Mouse (Mus musculus): ENCODE measurements around the gene Lyl1. TPM values are rescaled to one million over a fixed set of nuclear protein-coding genes. Genes with fewer than 3 reads are reported as not detected.

Gene Lyl1
- polyA plus RNA-seq, 1 experiment from 2014 or later: 7.9 TPM

- peak overlapping the region; percentile 63; the same call in 1 of the 2 replicates for H3K27ac ChIP-seq (ENCODE audit: low read length)
- peak overlapping the region; percentile 61; the same call in 1 of the 2 replicates for H3K9ac ChIP-seq (replicated peaks; ENCODE audit: low read length)
- peaks cover 55% of the 10 kb centered on the region for H3K27me3 ChIP-seq (ENCODE audit: insufficient read depth, low read length)
- WGBS: 11% methylated on average over 15 of the region's 15 CpGs
- ATAC-seq (ENCODE audit: low FRiP score, low TSS enrichment): no peak
- no peaks in the 10 kb centered on the region for H3K9me3 ChIP-seq (ENCODE audit: low read length)
- no peaks in the 10 kb centered on the region for H3K36me3 ChIP-seq (ENCODE audit: insufficient read depth, low read length)
- H3K4me2 ChIP-seq (replicated peaks; ENCODE audit: low read depth, low read length): peak overlapping the region; percentile 49
- peak overlapping the region; percentile 29 for H3K4me3 ChIP-seq (ENCODE audit: low read length)
- peaks cover 68% of the 10 kb centered on the region for H3K4me1 ChIP-seq (ENCODE audit: insufficient read depth, low read length)
Observed at GRCm38 (mm10) chr8:84708071-84708541, 6.8 kb downstream of the Lyl1 start.

GRCm38 (mm10) chr8:84708774-84709475 lies 7.7 kb downstream of the Lyl1 start:
- H3K9me3 ChIP-seq (ENCODE audit: low read length): no peaks in the 10 kb centered on the region
- no peaks in the 10 kb centered on the region for H3K36me3 ChIP-seq (ENCODE audit: insufficient read depth, low read length)
- no peak overlapping the region for H3K4me3 ChIP-seq (ENCODE audit: low read length)
- no peak overlapping the region for H3K27ac ChIP-seq (ENCODE audit: low read length)
- ATAC-seq (ENCODE audit: low FRiP score, low TSS enrichment): peak; percentile 49
- no peak overlapping the region for H3K9ac ChIP-seq (replicated peaks; ENCODE audit: low read length)
- H3K4me1 ChIP-seq (ENCODE audit: insufficient read depth, low read length): peaks cover 74% of the 10 kb centered on the region
- WGBS: 17% methylated on average over 12 of the region's 12 CpGs
- peaks cover 47% of the 10 kb centered on the region for H3K27me3 ChIP-seq (ENCODE audit: insufficient read depth, low read length)
- H3K4me2 ChIP-seq (replicated peaks; ENCODE audit: low read depth, low read length): no peak overlapping the region

GRCm38 (mm10) chr8:84709931-84710330 lies 8.7 kb downstream of the Lyl1 start:
- Histone ChIP-seq H3K4me3 (ENCODE audit: low read length) (no peak overlapping the region), H3K27ac (ENCODE audit: low read length) (no peak overlapping the region), H3K27me3 (ENCODE audit: insufficient read depth, low read length) (peaks cover 47% of the 10 kb centered on the region), H3K9me3 (ENCODE audit: low read length) (no peaks in the 10 kb centered on the region), H3K36me3 (ENCODE audit: insufficient read depth, low read length) (no peaks in the 10 kb centered on the region), H3K9ac (replicated peaks; ENCODE audit: low read length) (no peak overlapping the region), H3K4me1 (ENCODE audit: insufficient read depth, low read length) (peaks cover 70% of the 10 kb centered on the region), H3K4me2 (replicated peaks; ENCODE audit: low read depth, low read length) (no peak overlapping the region)
- no peak for ATAC-seq (ENCODE audit: low FRiP score, low TSS enrichment)
- WGBS: 100% methylated on average over 1 of the region's 1 CpGs

- H3K4me3 ChIP-seq (ENCODE audit: low read length): no peak overlapping the region
- peak overlapping the region; percentile 75; the same call in 1 of the 2 replicates for H3K27ac ChIP-seq (ENCODE audit: low read length)
- no peaks in the 10 kb centered on the region for H3K9me3 ChIP-seq (ENCODE audit: low read length)
- no peaks in the 10 kb centered on the region for H3K36me3 ChIP-seq (ENCODE audit: insufficient read depth, low read length)
- WGBS: 50% methylated on average over 3 of the region's 3 CpGs
- H3K9ac ChIP-seq (replicated peaks; ENCODE audit: low read length): 0 out of 2 replicates have a peak overlapping the region, but pooled peaks have one; percentile 4
- peaks cover 46% of the 10 kb centered on the region for H3K27me3 ChIP-seq (ENCODE audit: insufficient read depth, low read length)
- no peak for ATAC-seq (ENCODE audit: low FRiP score, low TSS enrichment)
- H3K4me2 ChIP-seq (replicated peaks; ENCODE audit: low read depth, low read length): no peak overlapping the region
- H3K4me1 ChIP-seq (ENCODE audit: insufficient read depth, low read length): peaks cover 69% of the 10 kb centered on the region
Observed at GRCm38 (mm10) chr8:84711312-84711711, 10.1 kb downstream of the Lyl1 start.

GRCm38 (mm10) chr8:84711933-84712758 lies 10.9 kb downstream of the Lyl1 start:
- H3K9me3 ChIP-seq (ENCODE audit: low read length): no peaks in the 10 kb centered on the region
- peaks cover 61% of the 10 kb centered on the region for H3K4me1 ChIP-seq (ENCODE audit: insufficient read depth, low read length)
- H3K27ac ChIP-seq (ENCODE audit: low read length): peak overlapping the region; percentile 75
- 10% methylated on average over 10 of the region's 11 CpGs for WGBS
- ATAC-seq (ENCODE audit: low FRiP score, low TSS enrichment): peak; percentile 75
- H3K9ac ChIP-seq (replicated peaks; ENCODE audit: low read length): peak overlapping the region; percentile 4; the same call in 1 of the 2 replicates
- peaks cover 45% of the 10 kb centered on the region for H3K27me3 ChIP-seq (ENCODE audit: insufficient read depth, low read length)
- H3K4me2 ChIP-seq (replicated peaks; ENCODE audit: low read depth, low read length): peak overlapping the region; percentile 29
- H3K36me3 ChIP-seq (ENCODE audit: insufficient read depth, low read length): 0 out of 2 replicates have a peak, but pooled peaks cover 4% of the 10 kb centered on the region
- H3K4me3 ChIP-seq (ENCODE audit: low read length): no peak overlapping the region

- Histone ChIP-seq H3K9me3 (ENCODE audit: low read length) (no peaks in the 10 kb centered on the region), H3K4me2 (replicated peaks; ENCODE audit: low read depth, low read length) (no peak overlapping the region), H3K4me3 (ENCODE audit: low read length) (no peak overlapping the region), H3K36me3 (ENCODE audit: insufficient read depth, low read length) (0 out of 2 replicates have a peak, but pooled peaks cover 4% of the 10 kb centered on the region), H3K27me3 (ENCODE audit: insufficient read depth, low read length) (peaks cover 44% of the 10 kb centered on the region), H3K9ac (replicated peaks; ENCODE audit: low read length) (peak overlapping the region; percentile 49; the same call in 1 of the 2 replicates), H3K4me1 (ENCODE audit: insufficient read depth, low read length) (peaks cover 55% of the 10 kb centered on the region), H3K27ac (ENCODE audit: low read length) (peak overlapping the region; percentile 75)
- 7% methylated on average over 3 of the region's 3 CpGs for WGBS
- no peak for ATAC-seq (ENCODE audit: low FRiP score, low TSS enrichment)
Observed at GRCm38 (mm10) chr8:84712759-84713120, 11.5 kb downstream of the Lyl1 start.

- Histone ChIP-seq H3K36me3 (ENCODE audit: insufficient read depth, low read length) (0 out of 2 replicates have a peak, but pooled peaks cover 4% of the 10 kb centered on the region), H3K4me2 (replicated peaks; ENCODE audit: low read depth, low read length) (no peak overlapping the region), H3K9me3 (ENCODE audit: low read length) (no peaks in the 10 kb centered on the region), H3K27me3 (ENCODE audit: insufficient read depth, low read length) (peaks cover 38% of the 10 kb centered on the region), H3K9ac (replicated peaks; ENCODE audit: low read length) (peak overlapping the region; percentile 49), H3K4me3 (ENCODE audit: low read length) (no peak overlapping the region), H3K27ac (ENCODE audit: low read length) (peak overlapping the region; percentile 69), H3K4me1 (ENCODE audit: insufficient read depth, low read length) (peaks cover 49% of the 10 kb centered on the region)
- ATAC-seq (ENCODE audit: low FRiP score, low TSS enrichment): no peak
- 48% methylated on average over 4 of the region's 4 CpGs for WGBS
Observed at GRCm38 (mm10) chr8:84713381-84713780, 12.1 kb downstream of the Lyl1 start.

GRCm38 (mm10) chr8:84714161-84714560 lies 12.9 kb downstream of the Lyl1 start:
- Histone ChIP-seq H3K9me3 (ENCODE audit: low read length) (no peaks in the 10 kb centered on the region), H3K27ac (ENCODE audit: low read length) (peak overlapping the region; percentile 69), H3K27me3 (ENCODE audit: insufficient read depth, low read length) (peaks cover 30% of the 10 kb centered on the region), H3K36me3 (ENCODE audit: insufficient read depth, low read length) (0 out of 2 replicates have a peak, but pooled peaks cover 4% of the 10 kb centered on the region), H3K4me1 (ENCODE audit: insufficient read depth, low read length) (peaks cover 43% of the 10 kb centered on the region), H3K4me3 (ENCODE audit: low read length) (no peak overlapping the region), H3K4me2 (replicated peaks; ENCODE audit: low read depth, low read length) (no peak overlapping the region), H3K9ac (replicated peaks; ENCODE audit: low read length) (no peak overlapping the region)
- 79% methylated on average over 4 of the region's 4 CpGs for WGBS
- no peak for ATAC-seq (ENCODE audit: low FRiP score, low TSS enrichment)

GRCm38 (mm10) chr8:84715893-84716468 lies 14.7 kb downstream of the Lyl1 start:
- peaks cover 33% of the 10 kb centered on the region for H3K27me3 ChIP-seq (ENCODE audit: insufficient read depth, low read length)
- H3K4me2 ChIP-seq (replicated peaks; ENCODE audit: low read depth, low read length): peak overlapping the region; percentile 25
- 13% methylated on average over 27 of the region's 27 CpGs for WGBS
- H3K27ac ChIP-seq (ENCODE audit: low read length): no peak overlapping the region
- H3K9me3 ChIP-seq (ENCODE audit: low read length): no peaks in the 10 kb centered on the region
- H3K9ac ChIP-seq (replicated peaks; ENCODE audit: low read length): no peak overlapping the region; the same call in 1 of the 2 replicates
- peaks cover 39% of the 10 kb centered on the region for H3K4me1 ChIP-seq (ENCODE audit: insufficient read depth, low read length)
- H3K36me3 ChIP-seq (ENCODE audit: insufficient read depth, low read length): 0 out of 2 replicates have a peak, but pooled peaks cover 4% of the 10 kb centered on the region
- peak overlapping the region; percentile 4; the same call in 1 of the 2 replicates for H3K4me3 ChIP-seq (ENCODE audit: low read length)
- no peak for ATAC-seq (ENCODE audit: low FRiP score, low TSS enrichment)
